Mouse (Mus musculus) kidney, adult 2 months (tissue): ENCODE measurements around the gene Def6. TPM values are rescaled to one million over a fixed set of nuclear protein-coding genes. Genes with fewer than 3 reads are reported as not detected.
A peak's percentile ranks its signal among the peaks of the same experiment; 100 is the strongest.

Experiments
- DNase-seq: peaks from one replicate; pipeline ENCODE4 v3.0.0; 2021
- H3K27ac ChIP-seq: fragments of 200-500 bp; 2 replicates; pipeline ENCODE4 v1.5.1; 2012; ENCODE audit warnings: low read depth, low read length, control low read depth, inconsistent platforms; ENCODE audit not compliant: insufficient read depth
- H3K27me3 ChIP-seq: fragments of 200-500 bp; replicated peaks from 2 replicates; pipeline ENCODE4 v1.6.1; 2012; ENCODE audit warnings: mild to moderate bottlenecking, moderate library complexity, low read length, inconsistent platforms; ENCODE audit not compliant: control insufficient read depth, insufficient read depth
- H3K36me3 ChIP-seq: fragments of 200-500 bp; 2 replicates; pipeline ENCODE4 v1.6.1; 2012; ENCODE audit warnings: mild to moderate bottlenecking, moderate library complexity, low read length, inconsistent platforms; ENCODE audit not compliant: control insufficient read depth, insufficient read depth
- H3K4me1 ChIP-seq: fragments of 200-500 bp; 2 replicates; pipeline ENCODE4 v1.6.1; 2011; ENCODE audit warnings: low read length; ENCODE audit not compliant: control insufficient read depth, insufficient read depth
- H3K4me3 ChIP-seq: fragments of 200-500 bp; 2 replicates; pipeline ENCODE4 v1.5.1; 2011; ENCODE audit warnings: mild to moderate bottlenecking, low read depth, low read length, control low read depth; ENCODE audit not compliant: insufficient read depth
- CTCF ChIP-seq: fragments of 200-500 bp; conservative IDR thresholded peaks from 2 replicates; pipeline ENCODE4 v1.5.1; 2011; ENCODE audit warnings: low read depth, mild to moderate bottlenecking, control low read depth, low read length, moderate library complexity, mixed read lengths; ENCODE audit not compliant: insufficient read depth, insufficient read length
- POLR2A ChIP-seq: fragments of 200-500 bp; IDR thresholded peaks from one replicate; pipeline ENCODE4 v1.6.1; 2011; ENCODE audit warnings: low read depth, low read length, control low read depth
- WGBS: fragments of 180-500 bp; shearing (Covaris S2); methylation state at CpG from one replicate; pipeline ENCODE4 v1.1.7; 2018; 5-methylcytosine and 5-hydroxymethylcytosine counted together
- polyA plus RNA-seq: library from polyadenylated mRNA; depleted of rRNA; stranded (reverse); fragments of >200 nt; gene quantifications from 2 replicates; pipeline ENCODE4 v1.2.3, GENCODE M21; 2012

The Def6 gene
- polyA plus RNA-seq, 1 experiment = 7.5 TPM

DNA sequence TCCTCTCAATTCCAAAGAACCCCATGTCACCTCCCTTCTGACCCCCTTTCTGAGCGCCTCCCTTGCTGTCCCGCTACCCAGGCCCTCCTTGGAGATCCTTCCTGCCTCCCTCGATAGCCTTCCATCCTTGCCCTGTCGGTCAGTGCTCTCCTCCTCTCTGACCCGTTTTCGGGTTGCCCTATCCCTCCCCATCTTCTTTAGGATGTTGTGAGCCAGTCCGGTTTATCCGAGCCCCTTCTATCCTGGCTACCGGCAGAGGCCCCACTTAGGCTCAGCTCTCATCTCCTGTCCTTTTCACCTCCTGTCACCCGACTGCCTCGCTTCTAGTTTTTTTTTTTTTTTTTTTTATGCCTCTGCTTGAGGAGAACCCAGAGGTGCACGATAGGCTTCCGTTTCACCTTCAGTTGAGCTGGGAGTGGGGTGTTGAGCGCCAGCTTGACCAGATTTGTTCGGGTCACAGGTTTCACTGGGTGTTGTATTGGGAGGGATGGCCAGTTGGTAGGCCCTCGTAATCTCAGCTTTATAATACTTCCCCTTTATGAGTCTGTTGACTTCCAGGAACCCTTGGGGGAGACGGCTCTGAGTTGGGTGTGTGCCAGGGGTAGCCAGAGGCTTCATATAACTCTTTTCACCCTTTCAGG is 25.6 kb downstream of the Def6 start:
- TF ChIP-seq CTCF = no peak
- TF ChIP-seq POLR2A = no peak
- H3K27me3 ChIP-seq = no peaks in the 10 kb centered on the region
- peak; percentile 46 for DNase-seq
- H3K4me1 ChIP-seq = peaks cover 4% of the 10 kb centered on the region; the same call in 1 of the 2 replicates
- 3% methylated on average over 17 of the region's 17 CpGs for WGBS
- H3K36me3 ChIP-seq = no peaks in the 10 kb centered on the region
- no peak overlapping the region for H3K27ac ChIP-seq
- peak overlapping the region; percentile 73 for H3K4me3 ChIP-seq

DNA sequence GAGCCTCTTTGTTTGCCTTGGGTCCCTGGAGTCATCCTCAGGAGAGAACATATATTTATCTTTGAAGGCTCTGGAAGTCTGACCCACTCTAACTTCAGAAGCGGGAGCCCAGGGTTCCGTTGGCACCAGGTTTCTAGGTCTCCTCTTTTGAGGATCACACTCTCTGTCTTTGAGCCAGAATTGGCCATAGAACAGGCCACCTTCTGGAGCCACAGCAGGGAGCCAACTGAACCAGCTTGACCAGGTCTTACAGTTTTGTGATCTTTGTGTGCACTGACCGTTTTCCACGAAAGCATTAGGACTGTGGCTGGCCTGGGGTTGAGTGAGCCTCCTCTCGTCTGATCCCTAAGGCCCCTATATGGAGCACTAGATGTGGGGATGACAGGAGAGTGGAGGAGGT is 27.1 kb downstream of the Def6 start:
- 72% methylated on average over 5 of the region's 5 CpGs for WGBS
- no peaks in the 10 kb centered on the region for H3K36me3 ChIP-seq
- no peaks in the 10 kb centered on the region for H3K27me3 ChIP-seq
- DNase-seq = no peak
- no peak for TF ChIP-seq CTCF
- TF ChIP-seq POLR2A = no peak
- peaks cover 4% of the 10 kb centered on the region; the same call in 1 of the 2 replicates for H3K4me1 ChIP-seq
- H3K4me3 ChIP-seq = no peak overlapping the region
- no peak overlapping the region for H3K27ac ChIP-seq

DNA sequence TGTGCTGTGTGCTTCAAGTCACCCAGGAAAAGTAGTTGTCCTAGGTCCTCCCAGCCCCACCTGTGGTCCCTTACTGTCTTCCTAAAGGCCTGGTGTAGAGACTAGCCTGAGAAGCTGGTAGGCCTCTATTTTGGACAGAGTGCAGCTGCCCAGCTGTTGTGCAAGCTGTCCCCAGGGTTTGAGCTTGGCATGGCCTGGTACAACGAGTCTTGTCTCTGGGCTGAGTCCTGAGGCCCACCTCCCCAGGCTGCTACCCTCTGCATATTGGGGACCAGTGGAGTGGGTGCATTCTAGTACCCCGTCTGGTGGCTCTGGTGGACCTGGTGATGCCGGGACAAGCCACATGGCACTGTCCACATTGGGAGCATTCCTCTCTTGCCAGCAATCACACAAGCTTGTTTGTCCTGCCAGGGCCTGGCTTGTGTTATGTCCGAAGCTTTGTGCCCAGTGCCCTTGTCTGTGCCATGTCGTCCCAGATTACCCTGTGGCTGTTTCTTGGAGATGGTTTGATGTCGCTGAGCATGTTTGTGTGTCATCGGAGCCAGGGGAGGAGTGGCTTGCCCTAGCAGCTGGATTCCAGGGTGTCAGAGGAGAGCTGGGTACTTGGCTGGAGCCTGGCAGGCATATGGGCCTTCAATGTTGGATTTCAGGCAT is 28.5 kb downstream of the Def6 start:
- H3K4me1 ChIP-seq = peaks cover 4% of the 10 kb centered on the region; the same call in 1 of the 2 replicates
- TF ChIP-seq CTCF (no peak), POLR2A (no peak)
- WGBS = 70% methylated on average over 7 of the region's 7 CpGs
- DNase-seq = no peak
- H3K27ac ChIP-seq = no peak overlapping the region
- no peak overlapping the region for H3K4me3 ChIP-seq
- H3K27me3 ChIP-seq = no peaks in the 10 kb centered on the region
- H3K36me3 ChIP-seq = no peaks in the 10 kb centered on the region

DNA sequence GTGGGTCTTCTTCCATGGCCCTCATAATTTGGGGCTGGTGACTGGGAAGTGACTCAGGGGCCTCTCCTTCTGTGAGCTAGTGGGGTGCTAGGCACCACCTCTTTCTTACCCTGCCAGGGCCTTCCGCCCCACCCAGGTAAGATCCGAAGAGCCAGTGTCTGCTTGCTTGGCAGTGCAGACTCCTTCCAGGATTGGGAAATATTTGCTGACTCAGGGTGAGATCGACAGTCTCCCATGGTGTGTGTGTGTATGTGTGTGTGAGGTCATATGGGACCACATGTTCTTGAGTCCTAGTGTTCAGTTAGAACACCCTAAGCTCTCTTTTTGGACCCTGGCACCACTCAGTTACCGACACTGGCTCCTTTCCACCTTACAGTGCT is 29.0 kb downstream of the Def6 start:
- no peaks in the 10 kb centered on the region for H3K27me3 ChIP-seq
- no peaks in the 10 kb centered on the region for H3K36me3 ChIP-seq
- no peak overlapping the region for H3K4me3 ChIP-seq
- no peak for DNase-seq
- 54% methylated on average over 4 of the region's 4 CpGs for WGBS
- no peak for TF ChIP-seq POLR2A
- no peak overlapping the region for H3K27ac ChIP-seq
- peaks cover 4% of the 10 kb centered on the region; the same call in 1 of the 2 replicates for H3K4me1 ChIP-seq

GRCm38 (mm10) chr17:28237362-28237761 is 29.8 kb downstream of the Def6 start:
- 70% methylated on average over 5 of the region's 5 CpGs for WGBS
- no peak overlapping the region for H3K27ac ChIP-seq
- TF ChIP-seq CTCF = no peak
- TF ChIP-seq POLR2A = no peak
- no peak overlapping the region for H3K4me3 ChIP-seq
- H3K4me1 ChIP-seq = peaks cover 4% of the 10 kb centered on the region; the same call in 1 of the 2 replicates
- DNase-seq = no peak
- H3K36me3 ChIP-seq = no peaks in the 10 kb centered on the region
- no peaks in the 10 kb centered on the region for H3K27me3 ChIP-seq

- no peak for DNase-seq
- H3K27ac ChIP-seq = no peak overlapping the region
- H3K4me3 ChIP-seq = no peak overlapping the region
- 83% methylated on average over 6 of the region's 6 CpGs for WGBS
- peaks cover 4% of the 10 kb centered on the region; the same call in 1 of the 2 replicates for H3K4me1 ChIP-seq
- H3K27me3 ChIP-seq = no peaks in the 10 kb centered on the region
- no peaks in the 10 kb centered on the region for H3K36me3 ChIP-seq
- TF ChIP-seq POLR2A (no peak), CTCF (no peak)
Observed at GRCm38 (mm10) chr17:28237874-28238273, 30.3 kb downstream of the Def6 start.

- no peak overlapping the region for H3K27ac ChIP-seq
- H3K4me1 ChIP-seq = no peaks in the 10 kb centered on the region
- no peaks in the 10 kb centered on the region for H3K36me3 ChIP-seq
- TF ChIP-seq CTCF = no peak
- no peak for TF ChIP-seq POLR2A
- no peaks in the 10 kb centered on the region for H3K27me3 ChIP-seq
- H3K4me3 ChIP-seq = no peak overlapping the region
- DNase-seq = peak; percentile 52
- WGBS = 66% methylated on average over 5 of the region's 5 CpGs
Observed at GRCm38 (mm10) chr17:28240846-28241245, 33.3 kb downstream of the Def6 start.
